Mouse (Mus musculus): ENCODE measurements around the gene Scn8a. TPM values are rescaled to one million over a fixed set of nuclear protein-coding genes. Genes with fewer than 3 reads are reported as not detected.

The Scn8a gene
- polyA plus RNA-seq, 1 experiment = 0.06 TPM

DNA sequence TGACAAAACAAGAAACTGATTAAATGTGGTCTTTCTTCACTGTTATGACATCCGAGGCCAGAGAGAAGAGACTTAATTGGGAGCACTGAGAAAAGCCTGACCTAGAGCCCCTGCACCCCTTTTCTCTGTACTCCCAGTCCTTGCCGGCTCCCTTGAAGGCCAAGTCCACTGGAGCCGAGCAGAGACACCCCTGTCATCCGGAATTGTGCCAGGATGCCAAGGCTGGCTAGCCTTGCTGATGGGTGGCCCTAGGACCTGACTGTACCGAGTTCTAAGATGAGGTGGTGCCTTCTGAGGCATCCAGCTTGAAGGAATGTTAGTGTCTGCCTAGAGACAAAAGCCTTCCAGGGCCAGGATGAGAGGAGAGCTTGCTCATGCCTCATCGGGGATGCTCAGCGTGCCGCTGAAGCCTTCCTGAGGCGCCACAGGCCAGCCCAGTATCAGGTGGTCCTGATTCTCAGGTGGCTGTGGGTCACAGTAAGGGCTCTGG, 210.4 kb downstream of the Scn8a start:
- Histone ChIP-seq H3K4me3 (ENCODE audit: low read depth, low read length) (no peak overlapping the region), H3K27me3 (ENCODE audit: control insufficient read depth, insufficient read depth, low read length) (peaks cover 6% of the 10 kb centered on the region), H3K36me3 (ENCODE audit: control insufficient read depth, insufficient read depth, low read length) (no peaks in the 10 kb centered on the region), H3K4me1 (ENCODE audit: control insufficient read depth, insufficient read depth, insufficient read length, low read length) (peaks cover 14% of the 10 kb centered on the region), H3K27ac (ENCODE audit: insufficient read depth, low read depth, low read length) (no peak overlapping the region)
- no peak for TF ChIP-seq POLR2A (IDR thresholded peaks at IDR 0.05; ENCODE audit: low read depth, low read length)
- no peak for TF ChIP-seq CTCF (IDR thresholded peaks at IDR 0.05; ENCODE audit: extremely low read depth, insufficient read length, insufficient replicate concordance, low read depth, low read length)
- WGBS = 87% methylated on average over 9 of the region's 9 CpGs

- 79% methylated on average over 7 of the region's 7 CpGs for WGBS
- H3K36me3 ChIP-seq (ENCODE audit: control insufficient read depth, insufficient read depth, low read length) = no peaks in the 10 kb centered on the region
- no peak overlapping the region for H3K27ac ChIP-seq (ENCODE audit: insufficient read depth, low read depth, low read length)
- H3K27me3 ChIP-seq (ENCODE audit: control insufficient read depth, insufficient read depth, low read length) = peaks cover 6% of the 10 kb centered on the region
- peaks cover 8% of the 10 kb centered on the region for H3K4me1 ChIP-seq (ENCODE audit: control insufficient read depth, insufficient read depth, insufficient read length, low read length)
- H3K4me3 ChIP-seq (ENCODE audit: low read depth, low read length) = no peak overlapping the region
- no peak for TF ChIP-seq CTCF (IDR thresholded peaks at IDR 0.05; ENCODE audit: extremely low read depth, insufficient read length, insufficient replicate concordance, low read depth, low read length)
- TF ChIP-seq POLR2A (IDR thresholded peaks at IDR 0.05; ENCODE audit: low read depth, low read length) = no peak
Measured at GRCm38 (mm10) chr15:101081035-101081548, 211.4 kb downstream of the Scn8a start.

- 53% methylated on average over 4 of the region's 4 CpGs for WGBS
- H3K27ac ChIP-seq (ENCODE audit: insufficient read depth, low read depth, low read length) = peak overlapping the region; percentile 3; the same call in 1 of the 2 replicates
- H3K27me3 ChIP-seq (ENCODE audit: control insufficient read depth, insufficient read depth, low read length) = peaks cover 6% of the 10 kb centered on the region
- no peak overlapping the region for H3K4me3 ChIP-seq (ENCODE audit: low read depth, low read length)
- TF ChIP-seq CTCF (IDR thresholded peaks at IDR 0.05; ENCODE audit: extremely low read depth, insufficient read length, insufficient replicate concordance, low read depth, low read length) (no peak), POLR2A (IDR thresholded peaks at IDR 0.05; ENCODE audit: low read depth, low read length) (no peak)
- no peaks in the 10 kb centered on the region for H3K36me3 ChIP-seq (ENCODE audit: control insufficient read depth, insufficient read depth, low read length)
- H3K4me1 ChIP-seq (ENCODE audit: control insufficient read depth, insufficient read depth, insufficient read length, low read length) = peaks cover 8% of the 10 kb centered on the region
Measured at GRCm38 (mm10) chr15:101082236-101082635, 212.6 kb downstream of the Scn8a start.

DNA sequence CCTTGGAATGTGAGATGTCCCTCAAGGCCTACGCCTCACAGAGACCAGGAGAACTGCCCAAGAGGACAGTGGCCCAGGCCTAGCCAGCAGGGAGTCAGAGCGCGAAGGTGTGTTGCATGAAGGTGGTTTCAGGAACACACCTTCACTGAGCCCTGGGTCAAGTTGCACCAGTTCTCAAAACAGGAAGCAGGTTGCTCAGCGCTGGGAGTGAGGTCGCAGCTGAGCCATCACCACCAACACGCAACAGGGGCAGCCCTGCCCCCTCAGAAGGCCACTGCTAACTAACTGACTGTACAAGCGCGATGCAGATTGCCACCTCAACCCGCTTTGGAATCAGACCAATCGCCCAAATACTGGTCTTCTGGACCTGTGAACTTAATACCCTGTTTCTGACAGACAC, 214.8 kb downstream of the Scn8a start:
- Histone ChIP-seq H3K27me3 (ENCODE audit: control insufficient read depth, insufficient read depth, low read length) (no peaks in the 10 kb centered on the region), H3K36me3 (ENCODE audit: control insufficient read depth, insufficient read depth, low read length) (no peaks in the 10 kb centered on the region), H3K4me1 (ENCODE audit: control insufficient read depth, insufficient read depth, insufficient read length, low read length) (peaks cover 3% of the 10 kb centered on the region; the same call in 1 of the 2 replicates), H3K4me3 (ENCODE audit: low read depth, low read length) (no peak overlapping the region), H3K27ac (ENCODE audit: insufficient read depth, low read depth, low read length) (no peak overlapping the region)
- WGBS = 68% methylated on average over 10 of the region's 10 CpGs
- TF ChIP-seq CTCF (IDR thresholded peaks at IDR 0.05; ENCODE audit: extremely low read depth, insufficient read length, insufficient replicate concordance, low read depth, low read length) (no peak), POLR2A (IDR thresholded peaks at IDR 0.05; ENCODE audit: low read depth, low read length) (no peak)

DNA sequence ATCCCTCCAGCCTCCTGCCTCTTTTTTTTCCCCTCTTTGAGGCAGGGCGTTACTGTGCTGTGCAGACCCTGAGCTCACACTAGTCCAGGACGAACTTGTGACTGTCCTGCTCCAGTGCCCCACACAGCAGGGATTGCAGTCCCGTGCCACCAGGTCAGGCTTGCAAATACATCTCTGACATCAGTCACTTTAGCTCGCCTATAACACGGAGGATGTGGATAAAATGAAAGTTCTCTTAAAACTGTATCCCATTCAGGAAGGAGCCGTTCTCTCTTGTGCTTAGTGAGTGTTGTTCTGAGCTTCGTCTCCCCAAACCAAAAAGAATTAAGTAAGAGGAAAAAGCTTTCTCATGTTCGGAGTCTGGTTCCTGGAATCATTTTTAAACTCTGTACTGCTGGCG, 216.8 kb downstream of the Scn8a start:
- H3K27ac ChIP-seq (ENCODE audit: insufficient read depth, low read depth, low read length) = no peak overlapping the region
- H3K27me3 ChIP-seq (ENCODE audit: control insufficient read depth, insufficient read depth, low read length) = no peaks in the 10 kb centered on the region
- H3K36me3 ChIP-seq (ENCODE audit: control insufficient read depth, insufficient read depth, low read length) = no peaks in the 10 kb centered on the region
- no peak overlapping the region for H3K4me3 ChIP-seq (ENCODE audit: low read depth, low read length)
- TF ChIP-seq CTCF (IDR thresholded peaks at IDR 0.05; ENCODE audit: extremely low read depth, insufficient read length, insufficient replicate concordance, low read depth, low read length) = no peak
- TF ChIP-seq POLR2A (IDR thresholded peaks at IDR 0.05; ENCODE audit: low read depth, low read length) = no peak
- WGBS = 72% methylated on average over 9 of the region's 9 CpGs
- peaks cover 3% of the 10 kb centered on the region; the same call in 1 of the 2 replicates for H3K4me1 ChIP-seq (ENCODE audit: control insufficient read depth, insufficient read depth, insufficient read length, low read length)

GRCm38 (mm10) chr15:101086956-101087355, 217.3 kb downstream of the Scn8a start:
- TF ChIP-seq POLR2A (IDR thresholded peaks at IDR 0.05; ENCODE audit: low read depth, low read length) (no peak), CTCF (IDR thresholded peaks at IDR 0.05; ENCODE audit: extremely low read depth, insufficient read length, insufficient replicate concordance, low read depth, low read length) (no peak)
- Histone ChIP-seq H3K4me3 (ENCODE audit: low read depth, low read length) (no peak overlapping the region), H3K4me1 (ENCODE audit: control insufficient read depth, insufficient read depth, insufficient read length, low read length) (peaks cover 3% of the 10 kb centered on the region; the same call in 1 of the 2 replicates), H3K27ac (ENCODE audit: insufficient read depth, low read depth, low read length) (no peak overlapping the region), H3K27me3 (ENCODE audit: control insufficient read depth, insufficient read depth, low read length) (no peaks in the 10 kb centered on the region), H3K36me3 (ENCODE audit: control insufficient read depth, insufficient read depth, low read length) (no peaks in the 10 kb centered on the region)
- WGBS = 13% methylated on average over 3 of the region's 3 CpGs

DNA sequence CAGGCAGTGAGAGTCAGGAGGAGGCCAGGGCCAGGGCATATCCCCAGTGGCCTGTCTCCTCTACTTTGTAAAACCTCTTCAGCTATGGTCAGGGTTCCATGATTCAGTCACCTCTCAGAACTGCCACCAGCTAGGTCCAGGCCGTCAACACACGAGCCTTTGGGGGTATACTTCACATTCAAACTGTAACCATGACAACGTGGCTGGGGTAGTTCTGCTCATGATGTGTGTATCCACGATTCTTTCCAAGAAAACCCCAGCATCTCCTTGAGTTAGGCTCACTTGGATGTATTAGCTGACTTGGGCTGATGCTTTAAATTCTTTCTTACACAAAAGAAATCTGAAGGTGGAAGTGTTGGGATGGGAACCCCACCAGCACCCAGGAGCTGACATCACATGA, 218.6 kb downstream of the Scn8a start:
- no peaks in the 10 kb centered on the region for H3K36me3 ChIP-seq (ENCODE audit: control insufficient read depth, insufficient read depth, low read length)
- H3K27ac ChIP-seq (ENCODE audit: insufficient read depth, low read depth, low read length) = no peak overlapping the region
- no peak overlapping the region for H3K4me3 ChIP-seq (ENCODE audit: low read depth, low read length)
- 73% methylated on average over 4 of the region's 4 CpGs for WGBS
- peaks cover 3% of the 10 kb centered on the region; the same call in 1 of the 2 replicates for H3K4me1 ChIP-seq (ENCODE audit: control insufficient read depth, insufficient read depth, insufficient read length, low read length)
- no peak for TF ChIP-seq CTCF (IDR thresholded peaks at IDR 0.05; ENCODE audit: extremely low read depth, insufficient read length, insufficient replicate concordance, low read depth, low read length)
- TF ChIP-seq POLR2A (IDR thresholded peaks at IDR 0.05; ENCODE audit: low read depth, low read length) = no peak
- H3K27me3 ChIP-seq (ENCODE audit: control insufficient read depth, insufficient read depth, low read length) = no peaks in the 10 kb centered on the region

All from small intestine, adult 2 months (tissue).